Mouse (Mus musculus) heart, embryonic 16.5 days (tissue): ENCODE measurements around the gene Klra1. TPM values are rescaled to one million over a fixed set of nuclear protein-coding genes. Genes with fewer than 3 reads are reported as not detected.

ENCODE experiments used
- polyA plus RNA-seq: library from polyadenylated mRNA; unstranded; fragments of >200 nt; fragmentation: Nextera tagmentation; extraction: Ambion mirVana; gene quantifications from 2 replicates; pipeline ENCODE4 v1.2.1, GENCODE M21; 2015

The Klra1 gene
- polyA plus RNA-seq, 1 experiment from 2014 or later: not detected

Other genes starting within 250 kb of the Klra1 start
- gene Klra9, start 193.8 kb downstream of the Klra1 start, polyA plus RNA-seq: not detected in 2 replicates
- not detected in 2 replicates for gene Klra7, start 153.6 kb downstream of the Klra1 start, polyA plus RNA-seq
- gene Klra10, start 104.9 kb downstream of the Klra1 start, polyA plus RNA-seq: not detected in 2 replicates
- not detected in 2 replicates for gene Klra3, start 49.3 kb downstream of the Klra1 start, polyA plus RNA-seq